Mouse (Mus musculus) olfactory bulb, adult 2 months (tissue): Measurements from ENCODE around the gene Klk10. TPM values are rescaled to one million over a fixed set of nuclear protein-coding genes. Genes with fewer than 3 reads are reported as not detected.

ENCODE experiments used
- H3K27ac ChIP-seq: fragments of 200-500 bp; 2 replicates; pipeline ENCODE4 v1.5.1; 2012; ENCODE audit warnings: low read depth, low read length; ENCODE audit not compliant: insufficient read depth
- H3K4me1 ChIP-seq: fragments of 200-500 bp; 2 replicates; pipeline ENCODE4 v1.6.1; 2012; ENCODE audit warnings: low read length; ENCODE audit not compliant: control insufficient read depth, insufficient read depth
- H3K4me3 ChIP-seq: fragments of 200-500 bp; 2 replicates; pipeline ENCODE4 v1.5.1; 2012; ENCODE audit warnings: mild to moderate bottlenecking, low read depth, low read length, moderate library complexity; ENCODE audit not compliant: insufficient read depth
- CTCF ChIP-seq: fragments of 200-500 bp; IDR thresholded peaks from 2 replicates; pipeline ENCODE4 v1.5.1; 2012; ENCODE audit warnings: low read depth, mild to moderate bottlenecking, low read length, moderate library complexity; ENCODE audit not compliant: insufficient read depth
- POLR2A ChIP-seq: fragments of 200-500 bp; IDR thresholded peaks from 2 replicates; pipeline ENCODE4 v1.6.1; 2012; ENCODE audit warnings: mild to moderate bottlenecking, low read depth, low read length, moderate library complexity; ENCODE audit not compliant: insufficient read depth
- WGBS: fragments of 180-500 bp; shearing (Covaris S2); methylation state at CpG from one replicate; pipeline ENCODE4 v1.1.7; 2018; 5-methylcytosine and 5-hydroxymethylcytosine counted together
- polyA plus RNA-seq: library from polyadenylated mRNA; stranded (reverse); fragments of >200 nt; gene quantifications from 2 replicates; pipeline ENCODE4 v1.2.4, GENCODE M21; 2012; ENCODE audit warnings: low replicate concordance; ENCODE audit not compliant: missing spikeins, insufficient read depth, insufficient read length

Klk10 gene
- polyA plus RNA-seq, 1 experiment: not detected

- Histone ChIP-seq H3K4me1 (no peaks in the 10 kb centered on the region), H3K27ac (no peak overlapping the region), H3K4me3 (no peak overlapping the region)
- TF ChIP-seq CTCF: no peak
- TF ChIP-seq POLR2A: no peak
- WGBS: 92% methylated on average over 7 of the region's 7 CpGs
These were observed 40.7 kb downstream of the Klk10 start for GRCm38 (mm10) chr7:43821581-43821980.

- Histone ChIP-seq H3K27ac (no peak within 1 kb of the TSS), H3K4me3 (no peak within 1 kb of the TSS), H3K4me1 (no peaks in the 10 kb centered on the region)
- TF ChIP-seq POLR2A (no peak), CTCF (no peak)
- 79% methylated on average over 10 of the region's 10 CpGs for WGBS
These were observed 43.4 kb downstream of the Klk10 start, which contains the start of gene Klk6 for GRCm38 (mm10) chr7:43824199-43824598. Gene Klk6, plus strand, starts transcription at chr7:43824499.

- Histone ChIP-seq H3K4me1 (no peaks in the 10 kb centered on the region), H3K4me3 (no peak overlapping the region), H3K27ac (no peak overlapping the region)
- TF ChIP-seq POLR2A (no peak), CTCF (no peak)
- 84% methylated on average over 5 of the region's 5 CpGs for WGBS
These were observed 45.2 kb downstream of the Klk10 start for GRCm38 (mm10) chr7:43826056-43826455.

- H3K27ac ChIP-seq: no peak overlapping the region
- WGBS: 84% methylated on average over 4 of the region's 4 CpGs
- H3K4me1 ChIP-seq: no peaks in the 10 kb centered on the region
- TF ChIP-seq CTCF (no peak), POLR2A (no peak)
- H3K4me3 ChIP-seq: no peak overlapping the region
These were observed 46.9 kb downstream of the Klk10 start for GRCm38 (mm10) chr7:43827706-43828105.

- WGBS: 89% methylated on average over 8 of the region's 8 CpGs
- no peak overlapping the region for H3K27ac ChIP-seq
- H3K4me3 ChIP-seq: no peak overlapping the region
- H3K4me1 ChIP-seq: no peaks in the 10 kb centered on the region
- TF ChIP-seq POLR2A (no peak), CTCF (no peak)
These were observed 48.2 kb downstream of the Klk10 start for GRCm38 (mm10) chr7:43829006-43829405.

Other genes with a start within 250 kb of the Klk10 start
- gene Cd33, start 236.6 kb upstream of the Klk10 start, polyA plus RNA-seq: not detected in 2 replicates
- not detected in 2 replicates for gene Zfp658, start 218.8 kb upstream of the Klk10 start, polyA plus RNA-seq
- not detected in 2 replicates for gene Zfp719, start 201.4 kb upstream of the Klk10 start, polyA plus RNA-seq
- gene Zfp819, start 173.9 kb upstream of the Klk10 start, polyA plus RNA-seq: not detected in 2 replicates
- gene Ceacam18, start 146.3 kb upstream of the Klk10 start, polyA plus RNA-seq: not detected in 2 replicates
- not detected in 2 replicates for gene Siglece, start 120.9 kb upstream of the Klk10 start, polyA plus RNA-seq
- gene Ctu1, start 109.0 kb upstream of the Klk10 start, polyA plus RNA-seq: not detected in 2 replicates
- gene Klk14, start 90.6 kb upstream of the Klk10 start, polyA plus RNA-seq: not detected in 2 replicates
- gene Klk13, start 68.5 kb upstream of the Klk10 start, polyA plus RNA-seq: not detected in 2 replicates
- not detected in 2 replicates for gene Klk12, start 12.1 kb upstream of the Klk10 start, polyA plus RNA-seq
- gene Klk11, start 6.4 kb upstream of the Klk10 start, polyA plus RNA-seq: not detected in 2 replicates
- not detected in 2 replicates for gene Klk9, start 10.9 kb downstream of the Klk10 start, polyA plus RNA-seq
- gene Klk8, start 16.5 kb downstream of the Klk10 start, polyA plus RNA-seq: not detected in 2 replicates
- not detected in 2 replicates for gene Klk7, start 30.3 kb downstream of the Klk10 start, polyA plus RNA-seq
- not detected in 2 replicates for gene Klk6, start 43.5 kb downstream of the Klk10 start, polyA plus RNA-seq
- not detected in 2 replicates for gene Klk5, start 60.9 kb downstream of the Klk10 start, polyA plus RNA-seq
- gene Klk4, start 100.1 kb downstream of the Klk10 start, polyA plus RNA-seq: not detected in 2 replicates
- not detected in 2 replicates for gene Klk15, start 152.7 kb downstream of the Klk10 start, polyA plus RNA-seq
- not detected in 2 replicates for gene Klk1b8, start 169.6 kb downstream of the Klk10 start, polyA plus RNA-seq
- gene Klk1b1, start 185.7 kb downstream of the Klk10 start, polyA plus RNA-seq: not detected in 2 replicates
- gene Klk1b9, start 195.0 kb downstream of the Klk10 start, polyA plus RNA-seq: not detected in 2 replicates
- not detected in 2 replicates for gene Klk1b11, start 214.8 kb downstream of the Klk10 start, polyA plus RNA-seq
- gene Klk1b26, start 231.1 kb downstream of the Klk10 start, polyA plus RNA-seq: not detected in 2 replicates